ENCODE assay signal across 23 mouse cellular contexts in genomic region chr17:23746767-23747166, GRCm38 (mm10). TPM values are rescaled to one million over a fixed set of nuclear protein-coding genes. Genes with fewer than 3 reads are reported as not detected.
DNase-seq lines count a peak whose midpoint lies in the region; ATAC-seq and TF ChIP-seq lines count a peak whose summit lies in the region.
"Had no signal": no experiment of that assay in that cellular context is flagged by ENCODE, and none has a peak within 500 bp of the region (broad histone marks: within the 10 kb centered on the region; RNA-seq: fewer than 3 reads in every experiment).

No protein-coding gene starts in this region.

- dilution Hi-C loops in CH12.LX (cut with MboI; ENCODE audit: extremely low pct_ligation_motif_present, extremely low pct_unique_long_range_greater_than_20kb, low sequenced_read_pairs) = no loop called here

- TF ChIP-seq EP300 in CH12.LX (IDR thresholded peaks at IDR 0.05; ENCODE audit: low read length) = peak; percentile 71

- H3K79me2 ChIP-seq in CH12.LX (replicated peaks; ENCODE audit: control insufficient read depth, extremely low read depth, insufficient read depth, poor library complexity, severe bottlenecking) = no peaks in the 10 kb centered on the region

- no peak for TF ChIP-seq POLR2A in CH12.LX (IDR thresholded peaks at IDR 0.05; ENCODE audit: low read depth, low read length)

- 69% methylated on average over 3 of the region's 3 CpGs for WGBS in limb, embryonic 15.5 days
- WGBS in limb, embryonic 10.5 days = 82% methylated on average over 3 of the region's 3 CpGs
- 43% methylated on average over 3 of the region's 3 CpGs for WGBS in liver, embryonic 12.5 days (ENCODE audit: insufficient replicate concordance)

- H3K36me3 ChIP-seq in limb, embryonic 15.5 days = peaks cover 6% of the 10 kb centered on the region
- peaks cover 7% of the 10 kb centered on the region for H3K36me3 ChIP-seq in limb, embryonic 10.5 days
- H3K36me3 ChIP-seq in CH12.LX (replicated peaks in 1 of 2; ENCODE audit: control insufficient read depth in 1 of 2, insufficient read depth in 1 of 2, low read length in 1 of 2) = peaks cover 6 to 13% of the 10 kb centered on the region in 2 experiments
- H3K36me3 ChIP-seq in liver, embryonic 12.5 days = 0 out of 2 replicates have a peak, but pooled peaks cover 2% of the 10 kb centered on the region
- H3K36me3 ChIP-seq: lung, embryonic 15.5 days had no signal

- no peak overlapping the region for H3K4me2 ChIP-seq in limb, embryonic 15.5 days
- H3K4me2 ChIP-seq in CH12.LX (ENCODE audit: insufficient read depth, low read depth, poor library complexity, severe bottlenecking) = peak overlapping the region; percentile 17; the same call in 1 of the 2 replicates
- H3K4me2 ChIP-seq in liver, embryonic 12.5 days = no peak overlapping the region

- H3K27me3 ChIP-seq in limb, embryonic 15.5 days = peaks cover 62% of the 10 kb centered on the region
- peaks cover 67% of the 10 kb centered on the region for H3K27me3 ChIP-seq in limb, embryonic 10.5 days (ENCODE audit: low read depth, poor library complexity, severe bottlenecking)
- peaks cover 43% of the 10 kb centered on the region for H3K27me3 ChIP-seq in CH12.LX (replicated peaks)
- peaks cover 71% of the 10 kb centered on the region for H3K27me3 ChIP-seq in liver, embryonic 12.5 days (replicated peaks)

- in situ Hi-C loops in CH12.LX (cut with MboI; ENCODE audit: low pct_ligation_motif_present, low pct_unique_long_range_greater_than_20kb, low sequenced_read_pairs) = no loop called here

- H3K27ac ChIP-seq in limb, embryonic 15.5 days = 0 out of 2 replicates have a peak overlapping the region, but pooled peaks have one; percentile 40
- H3K27ac ChIP-seq in limb, embryonic 10.5 days = no peak overlapping the region
- H3K27ac ChIP-seq in CH12.LX (ENCODE audit: insufficient read depth, low read depth) = no peak overlapping the region
- no peak overlapping the region for H3K27ac ChIP-seq in liver, embryonic 12.5 days
- H3K27ac ChIP-seq: heart, embryonic 13.5 days; hindbrain, embryonic 14.5 days; left cerebral cortex, adult 2 months; liver, embryonic 14.5 days; lung, embryonic 15.5 days; neural tube, embryonic 12.5 days had no signal

- DNase-seq in limb, embryonic 10.5 days (ENCODE audit: low spot score) = no peak
- DNase-seq in A20 (ENCODE audit: low read depth, low spot score) (peak; percentile 60), CH12.LX (ENCODE audit: extremely low read depth) (no peak)
- DNase-seq in layer of hippocampus, adult 9-11 months = no peak
- DNase-seq in adrenal gland, adult (ENCODE audit: inconsistent age in 2 of 2, low spot score in 1 of 2) = no peak
- DNase-seq: adrenal gland, postnatal 14 days; cerebellum, adult 11 months; kidney, adult 8-10 months; kidney, postnatal 36 days; right cerebral cortex, postnatal 4 days had no signal

- no peak overlapping the region for H3K4me3 ChIP-seq in limb, embryonic 15.5 days
- no peak overlapping the region for H3K4me3 ChIP-seq in limb, embryonic 10.5 days
- H3K4me3 ChIP-seq in CH12.LX (replicated peaks in 1 of 3; ENCODE audit: low read depth in 2 of 3, low read length in 2 of 3, poor library complexity in 1 of 3) = no peak overlapping the region
- no peak overlapping the region for H3K4me3 ChIP-seq in liver, embryonic 12.5 days
- H3K4me3 ChIP-seq: left cerebral cortex, adult 2 months; lung, embryonic 15.5 days had no signal

- TF ChIP-seq CTCF in CH12.LX (conservative IDR thresholded peaks at IDR 0.05 in 1 of 2, IDR thresholded peaks at IDR 0.05 in 1 of 2; ENCODE audit: low read depth in 2 of 2, low read length in 2 of 2) = no peak

- peaks cover 43% of the 10 kb centered on the region for H3K4me1 ChIP-seq in limb, embryonic 15.5 days
- H3K4me1 ChIP-seq in limb, embryonic 10.5 days = peaks cover 51% of the 10 kb centered on the region
- peaks cover 32 to 55% of the 10 kb centered on the region in 2 experiments for H3K4me1 ChIP-seq in CH12.LX (ENCODE audit: control insufficient read depth in 1 of 2, insufficient read depth in 2 of 2)
- H3K4me1 ChIP-seq in liver, embryonic 12.5 days = peaks cover 29% of the 10 kb centered on the region

- no peaks in the 10 kb centered on the region for H3K9me3 ChIP-seq in limb, embryonic 15.5 days
- no peaks in the 10 kb centered on the region for H3K9me3 ChIP-seq in limb, embryonic 10.5 days (replicated peaks)
- no peaks in the 10 kb centered on the region for H3K9me3 ChIP-seq in CH12.LX (replicated peaks; ENCODE audit: low read length)
- H3K9me3 ChIP-seq in liver, embryonic 12.5 days (replicated peaks) = no peaks in the 10 kb centered on the region
- H3K9me3 ChIP-seq: heart, embryonic 13.5 days; lung, embryonic 15.5 days; neural tube, embryonic 12.5 days had no signal

- H3K9ac ChIP-seq in limb, embryonic 15.5 days = no peak overlapping the region
- no peak overlapping the region for H3K9ac ChIP-seq in CH12.LX (ENCODE audit: insufficient read depth, low read depth)
- H3K9ac ChIP-seq in liver, embryonic 12.5 days = no peak overlapping the region
- H3K9ac ChIP-seq: hindbrain, embryonic 14.5 days; liver, embryonic 14.5 days; lung, embryonic 15.5 days had no signal

- no peak for ATAC-seq in limb, embryonic 15.5 days (ENCODE audit: insufficient number of reproducible peaks, low FRiP score, low TSS enrichment, low read depth)
- ATAC-seq in granulocyte monocyte progenitor cell, adult 5-6 weeks (replicated peaks; ENCODE audit: poor library complexity, severe bottlenecking) = peak; percentile 48
- ATAC-seq in liver, embryonic 12.5 days = no peak
- ATAC-seq: forebrain, embryonic 14.5 days; Patski had no signal

- no peak for TF ChIP-seq RAD21 in CH12.LX (IDR thresholded peaks at IDR 0.05; ENCODE audit: low read depth, low read length)

TF ChIP-seq in CH12.LX, 34 proteins besides CTCF, POLR2A, EP300 and RAD21 (continues in another document):
- no peak for TF ChIP-seq JUN (IDR thresholded peaks at IDR 0.05; ENCODE audit: insufficient read depth, low read depth, low read length)
- no peak for TF ChIP-seq KAT2A (IDR thresholded peaks at IDR 0.05; ENCODE audit: insufficient replicate concordance, low read length)
- no peak for TF ChIP-seq E2F4 (IDR thresholded peaks at IDR 0.05; ENCODE audit: insufficient replicate concordance, low read depth, low read length)
- no peak for TF ChIP-seq ELF1 (IDR thresholded peaks at IDR 0.05; ENCODE audit: low read depth, low read length)
- no peak for TF ChIP-seq MAZ (IDR thresholded peaks at IDR 0.05; ENCODE audit: low read depth, low read length)

RNA-seq across cellular contexts. Expression of gene Kremen2, which starts 1.1 kb away (rescaled TPM):
- polyA plus RNA-seq in limb, embryonic 15.5 days (2015; fragmentation: Nextera tagmentation; extraction: Ambion mirVana) = 50.2 and 50.5 TPM in 2 replicates
- 13.8 and 19.5 TPM in 2 replicates for polyA plus RNA-seq in limb, embryonic 10.5 days (2016; fragmentation: Nextera tagmentation; extraction: Ambion mirVana)
- 0.34 and 0.55 TPM in 2 replicates for total RNA-seq in CH12.LX (2012; rRNA removed)
- total RNA-seq in CH12.LX (2014; rRNA removed) = 0.14 and 0.23 TPM in 2 replicates
- 0.21 and 0.23 TPM in 2 replicates for polyA plus RNA-seq in CH12.LX (2012; ENCODE audit: insufficient read length, low read depth)
- not detected in 2 replicates for total RNA-seq in granulocyte monocyte progenitor cell, adult 5-6 weeks (2014; fragmentation: Nextera tagmentation)
- total RNA-seq in granulocyte monocyte progenitor cell, adult 5-6 weeks (2017) = not detected in 2 replicates
- polyA plus RNA-seq in liver, embryonic 12.5 days (2016; fragmentation: Nextera tagmentation; extraction: Ambion mirVana) = 0.17 and 0.55 TPM in 2 replicates
- total RNA-seq: adrenal gland, postnatal 14 days; heart, postnatal 25 days had no signal
- polyA plus RNA-seq: Patski had no signal

RNA-seq across cellular contexts. Expression of gene Paqr4, which starts 6.1 kb away (rescaled TPM):
- 17.6 and 20.4 TPM in 2 replicates for polyA plus RNA-seq in limb, embryonic 15.5 days (2015; fragmentation: Nextera tagmentation; extraction: Ambion mirVana)
- 5.9 and 9.0 TPM in 2 replicates for polyA plus RNA-seq in limb, embryonic 10.5 days (2016; fragmentation: Nextera tagmentation; extraction: Ambion mirVana)
- total RNA-seq in CH12.LX (2012; rRNA removed) (2.0 and 2.8 TPM in 2 replicates), CH12.LX (2014; rRNA removed) (0.47 and 1.0 TPM in 2 replicates)
- polyA plus RNA-seq in CH12.LX (2012; ENCODE audit: insufficient read length, low read depth) = 0.80 and 1.1 TPM in 2 replicates
- 0.69 and 2.4 TPM in 2 replicates for total RNA-seq in granulocyte monocyte progenitor cell, adult 5-6 weeks (2014; fragmentation: Nextera tagmentation)
- 2.2 and 2.5 TPM in 2 replicates for total RNA-seq in granulocyte monocyte progenitor cell, adult 5-6 weeks (2017)
- polyA plus RNA-seq in liver, embryonic 12.5 days (2016; fragmentation: Nextera tagmentation; extraction: Ambion mirVana) = 7.4 and 8.4 TPM in 2 replicates

RNA-seq across cellular contexts. Expression of gene Pkmyt1, which starts 20.6 kb away (rescaled TPM):
- polyA plus RNA-seq in limb, embryonic 15.5 days (2015; fragmentation: Nextera tagmentation; extraction: Ambion mirVana) = 45.6 and 49.5 TPM in 2 replicates
- polyA plus RNA-seq in limb, embryonic 10.5 days (2016; fragmentation: Nextera tagmentation; extraction: Ambion mirVana) = 66.8 and 67.6 TPM in 2 replicates
- total RNA-seq in CH12.LX (2012; rRNA removed) = 21.4 and 25.4 TPM in 2 replicates
- 11.4 and 12.6 TPM in 2 replicates for total RNA-seq in CH12.LX (2014; rRNA removed)
- polyA plus RNA-seq in CH12.LX (2012; ENCODE audit: insufficient read length, low read depth) = 30.7 and 37.0 TPM in 2 replicates
- total RNA-seq in granulocyte monocyte progenitor cell, adult 5-6 weeks (2014; fragmentation: Nextera tagmentation) = 63.7 and 86.7 TPM in 2 replicates
- 22.0 and 24.3 TPM in 2 replicates for total RNA-seq in granulocyte monocyte progenitor cell, adult 5-6 weeks (2017)
- polyA plus RNA-seq in liver, embryonic 12.5 days (2016; fragmentation: Nextera tagmentation; extraction: Ambion mirVana) = 41.1 and 42.1 TPM in 2 replicates

RNA-seq across cellular contexts. Expression of gene 1520401A03Rik, which starts 24.2 kb away (rescaled TPM):
- 2.2 and 2.9 TPM in 2 replicates for polyA plus RNA-seq in limb, embryonic 15.5 days (2015; fragmentation: Nextera tagmentation; extraction: Ambion mirVana)
- polyA plus RNA-seq in limb, embryonic 10.5 days (2016; fragmentation: Nextera tagmentation; extraction: Ambion mirVana) = 0.13 and 0.36 TPM in 2 replicates
- total RNA-seq in CH12.LX (2012; rRNA removed) = 0.08 TPM in 1 of 2 replicates, not detected in the other
- total RNA-seq in CH12.LX (2014; rRNA removed) = not detected in 2 replicates
- not detected in 2 replicates for polyA plus RNA-seq in CH12.LX (2012; ENCODE audit: insufficient read length, low read depth)
- not detected in 2 replicates for total RNA-seq in granulocyte monocyte progenitor cell, adult 5-6 weeks (2014; fragmentation: Nextera tagmentation)
- total RNA-seq in granulocyte monocyte progenitor cell, adult 5-6 weeks (2017) = not detected in 2 replicates
- polyA plus RNA-seq in liver, embryonic 12.5 days (2016; fragmentation: Nextera tagmentation; extraction: Ambion mirVana) = 0.05 and 0.10 TPM in 2 replicates
- total RNA-seq: heart, postnatal 25 days; megakaryocyte-erythroid progenitor cell, adult 5-6 weeks had no signal
- polyA plus RNA-seq: forebrain, embryonic 14.5 days; Patski had no signal

RNA-seq across cellular contexts. Expression of gene Flywch1, which starts 24.6 kb away (rescaled TPM):
- polyA plus RNA-seq in limb, embryonic 15.5 days (2015; fragmentation: Nextera tagmentation; extraction: Ambion mirVana) = 65.7 and 69.8 TPM in 2 replicates
- polyA plus RNA-seq in limb, embryonic 10.5 days (2016; fragmentation: Nextera tagmentation; extraction: Ambion mirVana) = 177 and 183 TPM in 2 replicates
- total RNA-seq in CH12.LX (2012; rRNA removed) (26.9 and 28.3 TPM in 2 replicates), CH12.LX (2014; rRNA removed) (18.8 and 22.2 TPM in 2 replicates)
- polyA plus RNA-seq in CH12.LX (2012; ENCODE audit: insufficient read length, low read depth) = 22.0 and 23.4 TPM in 2 replicates
- 10.3 and 17.5 TPM in 2 replicates for total RNA-seq in granulocyte monocyte progenitor cell, adult 5-6 weeks (2014; fragmentation: Nextera tagmentation)
- total RNA-seq in granulocyte monocyte progenitor cell, adult 5-6 weeks (2017) = 15.2 and 22.4 TPM in 2 replicates
- polyA plus RNA-seq in liver, embryonic 12.5 days (2016; fragmentation: Nextera tagmentation; extraction: Ambion mirVana) = 22.4 and 22.6 TPM in 2 replicates
